Mouse (Mus musculus) thymus, adult 2 months (tissue): ENCODE data around the gene Pter. TPM values are rescaled to one million over a fixed set of nuclear protein-coding genes. Genes with fewer than 3 reads are reported as not detected.

Experiments
- DNase-seq: peaks from one replicate; pipeline ENCODE4 v3.0.0; 2021
- H3K27ac ChIP-seq: fragments of 200-500 bp; 2 replicates; pipeline ENCODE4 v1.5.1; 2012; ENCODE audit warnings: low read length, control low read depth; ENCODE audit not compliant: control insufficient read depth, insufficient read depth
- H3K27me3 ChIP-seq: fragments of 200-500 bp; 2 replicates; pipeline ENCODE4 v1.6.1; 2012; ENCODE audit warnings: mild to moderate bottlenecking, low read length, moderate library complexity, mixed read lengths; ENCODE audit not compliant: control insufficient read depth, insufficient read depth
- H3K36me3 ChIP-seq: fragments of 200-500 bp; 2 replicates; pipeline ENCODE4 v1.6.1; 2012; ENCODE audit warnings: mild to moderate bottlenecking, low read length, moderate library complexity; ENCODE audit not compliant: control insufficient read depth, insufficient read depth
- H3K4me1 ChIP-seq: fragments of 200-500 bp; replicated peaks from 2 replicates; pipeline ENCODE4 v1.6.1; 2012; ENCODE audit warnings: low read length; ENCODE audit not compliant: control insufficient read depth, insufficient read depth
- H3K4me3 ChIP-seq: fragments of 200-500 bp; 2 replicates; pipeline ENCODE4 v1.5.1; 2012; ENCODE audit warnings: mild to moderate bottlenecking, low read length, control low read depth, moderate library complexity; ENCODE audit not compliant: control insufficient read depth, insufficient read depth
- CTCF ChIP-seq: fragments of 200-500 bp; IDR thresholded peaks from 2 replicates; pipeline ENCODE4 v1.5.1; 2012; ENCODE audit warnings: mild to moderate bottlenecking, control low read depth, low read length, moderate library complexity, borderline replicate concordance; ENCODE audit not compliant: control insufficient read depth, poor library complexity, insufficient read depth; ENCODE audit errors: extremely low read depth
- POLR2A ChIP-seq: fragments of 200-500 bp; IDR thresholded peaks from 2 replicates; pipeline ENCODE4 v1.6.1; 2012; ENCODE audit warnings: mild to moderate bottlenecking, low read length, control low read depth, moderate library complexity; ENCODE audit not compliant: control insufficient read depth, poor library complexity, insufficient read depth; ENCODE audit errors: extremely low read depth
- WGBS: fragments of 180-500 bp; shearing (Covaris S2); methylation state at CpG from one replicate; pipeline ENCODE4 v1.1.7; 2018; 5-methylcytosine and 5-hydroxymethylcytosine counted together
- polyA plus RNA-seq: library from polyadenylated mRNA; depleted of rRNA; stranded (reverse); fragments of >200 nt; gene quantifications from 2 replicates; pipeline ENCODE4 v1.2.3, GENCODE M21; 2012

Pter gene
- polyA plus RNA-seq, 1 experiment: 0.81 TPM

DNA sequence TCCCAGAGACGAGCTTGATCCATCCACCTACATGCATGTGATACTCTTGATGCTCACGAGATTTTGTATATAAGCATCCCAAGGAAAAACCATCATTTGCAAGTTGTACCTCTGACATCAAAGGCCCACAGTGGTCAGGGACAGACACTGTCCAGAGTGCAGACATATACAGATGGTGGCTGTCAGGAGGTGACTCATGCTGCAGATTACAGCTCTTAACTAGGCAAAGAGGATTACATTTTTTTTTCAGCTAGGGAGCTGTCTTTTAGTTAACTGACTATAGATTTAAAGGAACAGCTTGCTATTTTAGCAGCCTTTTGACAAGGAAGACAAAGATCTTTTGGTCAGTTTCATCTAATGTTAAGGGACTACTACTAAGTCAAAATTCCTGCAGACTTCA, 76.2 kb downstream of the Pter start:
- TF ChIP-seq POLR2A: no peak
- no peak for TF ChIP-seq CTCF
- 97% methylated on average over 2 of the region's 2 CpGs for WGBS
- no peak overlapping the region for H3K4me3 ChIP-seq
- no peaks in the 10 kb centered on the region for H3K36me3 ChIP-seq
- H3K27ac ChIP-seq: no peak overlapping the region
- no peaks in the 10 kb centered on the region for H3K4me1 ChIP-seq
- DNase-seq: no peak
- H3K27me3 ChIP-seq: no peaks in the 10 kb centered on the region

DNA sequence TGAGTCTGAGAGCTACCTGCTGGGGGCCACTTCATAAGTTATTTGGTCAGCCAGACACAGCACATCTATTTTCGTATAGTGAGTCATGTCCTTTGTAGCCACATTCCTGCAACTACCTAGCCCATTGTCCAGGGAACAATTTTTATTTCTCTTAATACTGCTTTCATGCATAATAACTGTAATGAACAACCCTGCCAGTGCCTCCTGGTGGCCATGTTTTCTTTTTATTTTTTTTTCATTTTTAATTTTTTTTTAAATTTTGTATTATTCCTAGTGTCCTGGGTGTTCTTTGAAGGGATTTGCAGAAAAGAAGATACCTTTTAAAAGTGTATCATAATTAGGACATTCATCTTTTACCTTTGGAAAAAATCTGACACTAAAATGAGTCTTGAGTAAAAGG, 84.6 kb downstream of the Pter start:
- no peaks in the 10 kb centered on the region for H3K36me3 ChIP-seq

DNA sequence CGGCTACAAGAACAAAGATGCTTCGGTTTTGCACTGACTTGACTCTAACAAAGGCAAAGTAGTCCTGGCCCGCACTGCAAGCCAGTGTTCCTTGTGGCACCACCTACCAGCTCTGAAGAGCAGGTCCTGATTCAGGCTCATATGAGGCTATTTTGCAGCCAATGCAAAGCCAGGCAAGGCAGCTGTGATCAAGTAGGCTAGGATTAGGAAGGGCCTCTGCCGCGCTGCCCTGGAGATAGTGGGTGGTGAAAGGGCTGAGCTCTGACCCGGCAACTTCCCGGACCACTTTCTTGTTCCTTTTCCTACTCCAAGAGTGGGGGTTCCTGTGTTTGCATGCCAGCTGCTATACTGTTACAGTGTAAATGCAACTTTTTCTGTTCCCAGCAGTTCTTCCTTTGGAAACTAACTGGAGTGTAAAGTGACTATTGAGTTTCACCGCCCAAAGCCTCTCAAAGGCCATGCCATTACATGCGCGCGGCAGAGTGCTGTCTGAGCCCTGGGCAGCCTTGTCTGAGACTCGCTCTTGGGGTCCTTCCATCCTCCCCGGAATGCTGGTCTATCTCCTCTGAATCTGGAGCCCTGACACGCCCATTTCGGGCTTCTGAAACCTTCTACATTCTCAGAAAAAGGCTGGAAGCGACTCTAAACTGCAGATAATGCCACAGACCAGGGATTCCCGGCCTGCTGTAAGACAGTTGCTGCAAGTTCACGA, 85.6 kb downstream of the Pter start:
- Histone ChIP-seq H3K4me3 (peak overlapping the region; percentile 47), H3K27me3 (peaks cover 2% of the 10 kb centered on the region; the same call in 1 of the 2 replicates)
- peak; percentile 1 for DNase-seq

More for the DNA sequence above, 84.6 kb downstream of the Pter start:
- Histone ChIP-seq H3K27me3 (peaks cover 2% of the 10 kb centered on the region; the same call in 1 of the 2 replicates), H3K4me1 (peaks cover 18% of the 10 kb centered on the region), H3K27ac (no peak overlapping the region), H3K4me3 (no peak overlapping the region)
- WGBS: 93% methylated on average over 1 of the region's 1 CpGs
- DNase-seq: no peak
- TF ChIP-seq CTCF (no peak), POLR2A (no peak)

DNA sequence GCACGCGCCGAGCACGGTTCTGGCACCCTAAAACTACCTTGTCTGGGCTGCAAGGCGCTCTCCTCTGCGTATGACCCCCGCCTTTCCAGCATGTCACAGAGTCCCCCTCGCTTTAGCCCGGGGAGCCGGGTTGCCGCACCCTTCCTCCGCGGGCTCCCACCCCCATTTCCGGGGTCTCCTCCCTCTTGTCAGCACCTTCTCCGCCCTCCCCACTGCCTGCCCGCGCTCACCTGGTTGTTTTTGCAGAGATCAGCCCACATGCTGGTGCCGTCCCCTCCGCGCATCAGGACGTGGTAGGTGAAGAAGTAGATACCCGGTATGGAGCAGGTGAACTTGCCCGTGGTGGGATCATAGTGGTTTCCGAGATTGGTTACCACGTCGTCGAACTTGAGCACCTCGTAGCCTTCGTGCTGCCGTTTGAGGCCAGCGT, 86.2 kb downstream of the Pter start:
- Histone ChIP-seq H3K4me3 (peak overlapping the region; percentile 47), H3K27ac (no peak overlapping the region), H3K27me3 (peaks cover 2% of the 10 kb centered on the region; the same call in 1 of the 2 replicates), H3K4me1 (peaks cover 18% of the 10 kb centered on the region), H3K36me3 (no peaks in the 10 kb centered on the region)
- TF ChIP-seq POLR2A (no peak), CTCF (no peak)
- peak; percentile 71 for DNase-seq
- WGBS: 5% methylated on average over 31 of the region's 31 CpGs

More for the DNA sequence above, 85.6 kb downstream of the Pter start:
- Histone ChIP-seq H3K4me1 (peaks cover 18% of the 10 kb centered on the region), H3K36me3 (no peaks in the 10 kb centered on the region), H3K27ac (no peak overlapping the region)
- no peak for TF ChIP-seq CTCF
- TF ChIP-seq POLR2A: no peak
- WGBS: 43% methylated on average over 18 of the region's 18 CpGs

DNA sequence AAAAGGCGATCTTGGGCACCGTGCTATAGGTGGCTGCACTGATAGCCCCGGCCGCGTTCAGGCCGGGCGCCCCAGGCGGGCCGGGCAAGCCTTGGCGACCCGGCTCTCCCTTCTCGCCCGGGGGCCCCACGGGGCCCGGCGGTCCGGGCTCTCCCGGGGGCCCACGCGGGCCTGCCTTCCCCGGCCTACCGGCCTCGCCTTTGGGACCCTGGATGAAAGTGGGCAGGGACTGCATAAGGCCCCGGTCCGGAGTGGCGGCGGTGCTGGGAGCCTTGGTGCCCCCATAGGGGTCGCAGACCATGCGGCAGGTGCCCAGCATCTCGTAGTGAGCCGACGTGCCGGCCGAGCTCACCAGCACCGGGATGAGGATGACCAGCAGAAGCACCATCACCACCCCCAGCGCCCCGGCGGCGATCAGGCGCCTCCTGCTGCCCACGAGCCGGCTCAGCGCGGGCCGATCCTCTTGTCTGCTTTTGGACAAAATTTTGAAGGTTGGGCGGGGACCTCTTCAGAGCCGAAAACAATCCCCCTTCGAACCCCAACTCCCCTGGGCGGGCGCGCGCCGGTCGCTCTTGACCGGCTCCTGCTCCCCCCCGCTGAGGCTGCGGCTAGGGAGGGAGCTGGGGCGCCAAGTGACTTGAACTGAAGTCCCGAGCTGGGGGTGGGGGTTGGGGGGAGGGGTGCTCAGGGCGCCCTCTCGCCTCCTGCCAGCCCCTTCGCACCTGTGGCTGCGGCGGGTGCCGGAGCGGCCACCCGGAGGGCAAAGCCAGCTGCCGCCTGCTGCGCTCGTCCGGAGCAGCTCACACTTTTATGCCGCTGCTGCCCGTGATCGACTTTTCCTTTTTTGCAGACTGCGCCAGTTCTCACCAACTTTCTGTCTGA, 86.9 kb downstream of the Pter start:
- no peak for TF ChIP-seq POLR2A
- TF ChIP-seq CTCF: no peak
- Histone ChIP-seq H3K27me3 (peaks cover 2% of the 10 kb centered on the region; the same call in 1 of the 2 replicates), H3K4me3 (peak overlapping the region; percentile 47), H3K4me1 (peaks cover 18% of the 10 kb centered on the region), H3K27ac (no peak overlapping the region), H3K36me3 (no peaks in the 10 kb centered on the region)
- DNase-seq: peak; percentile 43
- WGBS: 1% methylated on average over 75 of the region's 75 CpGs

DNA sequence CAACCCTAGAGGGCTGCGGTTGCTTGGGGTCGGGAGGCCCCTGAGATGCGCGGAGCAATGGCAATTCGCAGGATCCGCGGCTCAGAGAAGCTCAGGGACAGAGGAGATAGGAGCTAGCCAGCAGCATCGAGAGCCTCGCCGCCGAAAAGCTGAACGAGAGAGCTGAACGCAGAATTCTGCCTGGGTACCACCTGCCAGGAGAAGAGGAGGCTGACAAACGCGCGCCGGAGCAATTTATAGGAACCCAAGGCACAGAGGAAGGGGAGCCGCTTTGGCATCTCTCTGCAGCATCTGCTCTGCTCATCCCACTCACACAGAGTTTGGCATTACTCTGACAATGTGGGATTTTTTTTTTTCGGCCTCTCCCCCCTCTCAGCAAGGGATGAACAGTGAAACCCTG, 87.6 kb downstream of the Pter start, which contains the start of gene C1ql3:
C1ql3 (minus strand) TSS at position 335 of the 400 bp plus-strand sequence.
- Histone ChIP-seq H3K36me3 (no peaks in the 10 kb centered on the region), H3K4me3 (peak within 1 kb of the TSS; percentile 47), H3K4me1 (peaks cover 18% of the 10 kb centered on the region), H3K27ac (no peak within 1 kb of the TSS), H3K27me3 (peaks cover 2% of the 10 kb centered on the region; the same call in 1 of the 2 replicates)
- WGBS: 3% methylated on average over 19 of the region's 19 CpGs
- TF ChIP-seq CTCF (no peak), POLR2A (no peak)
- peak; percentile 14 for DNase-seq
